Mouse (Mus musculus) urinary bladder, adult 2 months (tissue): ENCODE measurements around the gene Slc23a4. TPM values are rescaled to one million over a fixed set of nuclear protein-coding genes. Genes with fewer than 3 reads are reported as not detected.

ENCODE experiments used
- DNase-seq: peaks from one replicate; pipeline ENCODE4 v3.0.0; 2022; ENCODE audit warnings: low spot score
- polyA plus RNA-seq: library from polyadenylated mRNA; depleted of rRNA; stranded (reverse); fragments of >200 nt; gene quantifications from 2 replicates; pipeline ENCODE4 v1.2.3, GENCODE M21; 2012; rRNA removed

The Slc23a4 gene
- polyA plus RNA-seq, result 0.66 and 1.5 TPM in 2 replicates

GRCm38 (mm10) chr6:34988081-34988761, at the start of gene Slc23a4:
Slc23a4 (minus strand) TSS chr6:34988404.
- no peak for DNase-seq

DNA sequence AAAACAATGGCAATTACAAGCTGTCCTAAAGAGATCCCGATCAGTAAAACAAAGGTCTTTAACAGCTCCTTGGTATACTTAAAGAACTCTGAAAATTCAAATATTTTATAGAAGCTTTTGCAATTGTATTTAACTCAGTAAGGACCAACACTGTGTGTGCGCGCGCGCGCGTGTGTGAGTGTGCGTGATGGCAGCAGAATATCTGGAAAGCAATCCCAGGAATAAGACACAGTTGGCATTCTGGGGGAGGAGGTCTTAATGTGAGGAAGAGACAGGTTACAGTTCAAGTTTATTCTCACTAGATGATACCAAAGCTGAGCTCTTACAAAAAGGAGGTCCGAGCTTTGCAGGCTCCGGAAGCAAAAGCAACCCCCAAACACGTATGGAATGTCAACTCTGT, 45.1 kb upstream of the Slc23a4 start:
- no peak for DNase-seq

DNA sequence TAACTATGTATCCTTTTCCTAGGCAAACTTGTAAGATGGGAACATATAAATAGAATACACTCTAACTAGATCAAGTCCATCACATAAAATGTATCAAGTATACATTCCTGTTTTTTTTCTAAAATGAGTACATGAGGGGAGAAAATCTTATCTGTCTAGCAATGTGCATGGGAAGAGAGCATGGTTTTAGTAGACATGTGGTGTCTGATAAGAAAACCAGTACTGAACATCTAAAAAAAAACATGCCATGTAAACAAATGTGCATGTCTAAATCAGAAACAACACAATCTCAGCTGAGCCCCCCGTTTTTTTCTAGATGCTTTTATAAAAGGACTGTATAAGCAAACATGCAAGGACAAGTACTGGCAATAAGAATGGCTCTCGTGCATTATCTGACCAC, 44.5 kb upstream of the Slc23a4 start:
- no peak for DNase-seq

- no peak for DNase-seq
Measured at GRCm38 (mm10) chr6:35030811-35031210, 42.6 kb upstream of the Slc23a4 start.

GRCm38 (mm10) chr6:35030226-35030625, 42.0 kb upstream of the Slc23a4 start:
- DNase-seq, result no peak

DNA sequence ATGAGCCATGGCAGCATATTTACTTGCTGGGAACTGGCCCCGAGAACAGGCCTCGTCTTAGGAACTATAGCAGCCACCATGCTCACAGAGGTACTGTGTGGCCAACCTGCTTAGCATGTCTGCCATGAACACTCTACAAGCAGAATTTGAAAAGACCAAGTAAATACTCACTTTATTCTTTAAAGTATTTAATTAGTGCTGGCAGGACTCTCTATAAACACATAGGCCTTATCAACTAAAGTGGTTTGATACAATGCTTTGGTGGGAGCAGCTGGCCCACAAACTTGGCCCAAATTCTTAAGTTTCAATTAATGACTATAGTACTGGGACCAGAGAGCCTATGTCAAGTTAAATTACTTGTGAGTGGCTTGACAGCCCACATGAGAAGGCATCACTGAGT, 39.8 kb upstream of the Slc23a4 start:
- no peak for DNase-seq

DNA sequence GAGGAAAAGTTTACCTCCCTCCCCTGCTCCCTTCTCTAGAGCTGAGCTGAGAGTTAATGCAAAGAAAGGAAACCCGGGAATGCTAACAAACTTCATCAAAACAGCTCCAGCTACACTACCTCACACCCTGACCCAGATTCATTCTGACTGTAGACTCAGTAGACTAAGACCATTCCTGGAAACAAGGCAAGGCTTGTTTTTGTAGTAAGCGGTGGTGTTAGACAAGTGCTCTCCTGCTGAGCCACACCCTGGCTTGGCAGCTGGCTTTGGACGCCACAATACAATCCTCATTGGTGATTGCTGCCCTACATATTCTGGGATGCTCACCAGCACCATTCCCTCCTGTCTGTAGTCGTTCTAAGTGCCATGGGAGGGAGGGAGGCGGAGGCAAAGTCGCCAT, 39.1 kb upstream of the Slc23a4 start:
- no peak for DNase-seq

- DNase-seq, result no peak
Measured at GRCm38 (mm10) chr6:35016624-35017023, 28.4 kb upstream of the Slc23a4 start.

DNA sequence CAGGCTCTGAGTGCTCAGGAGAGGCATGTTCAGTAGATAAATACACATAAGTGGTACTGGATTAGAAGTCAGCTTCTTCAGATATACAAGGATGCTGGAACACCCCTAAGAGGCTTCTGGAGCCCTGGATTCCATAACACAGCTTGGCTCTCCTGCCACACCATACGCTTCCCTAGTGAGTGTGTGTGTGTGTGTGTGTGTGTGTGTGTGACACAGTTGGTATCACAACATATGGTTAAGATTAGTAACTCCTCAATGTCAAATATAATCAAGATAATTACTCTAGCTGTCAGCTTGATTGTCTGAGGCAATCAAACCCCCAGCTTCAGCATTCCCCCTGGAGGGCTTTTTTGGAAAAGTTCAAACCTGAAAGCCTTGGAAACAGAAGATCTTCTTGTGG, 23.7 kb upstream of the Slc23a4 start:
- DNase-seq, result no peak

- DNase-seq, result no peak
Measured at GRCm38 (mm10) chr6:35010705-35011104, 22.5 kb upstream of the Slc23a4 start.

DNA sequence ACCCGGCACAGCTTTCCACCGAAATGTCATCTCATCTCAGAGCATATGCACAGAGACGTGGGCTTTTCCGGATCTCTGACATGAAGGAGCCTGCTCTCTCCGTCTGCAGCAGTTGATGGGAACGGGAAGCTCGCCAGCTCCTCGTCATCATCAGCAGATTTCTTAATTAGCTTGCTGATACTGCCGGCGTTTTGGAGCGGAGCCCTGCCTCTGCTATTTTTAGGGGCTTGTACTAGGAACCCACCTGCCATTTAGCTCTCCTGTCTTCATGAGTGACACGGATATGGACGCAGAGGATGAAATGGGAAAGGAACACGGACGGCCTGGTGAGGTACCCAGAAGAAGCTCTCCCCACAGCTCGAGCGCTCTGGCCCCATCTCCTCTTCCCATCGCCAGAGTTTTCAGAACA, 14.1 kb upstream of the Slc23a4 start:
- no peak for DNase-seq

- no peak for DNase-seq
Measured at GRCm38 (mm10) chr6:34999101-34999500, 10.9 kb upstream of the Slc23a4 start.

GRCm38 (mm10) chr6:34996496-34996895, 8.3 kb upstream of the Slc23a4 start:
- no peak for DNase-seq

- DNase-seq, result peak; percentile 68
Measured at GRCm38 (mm10) chr6:34995265-34995681, 7.1 kb upstream of the Slc23a4 start.

DNA sequence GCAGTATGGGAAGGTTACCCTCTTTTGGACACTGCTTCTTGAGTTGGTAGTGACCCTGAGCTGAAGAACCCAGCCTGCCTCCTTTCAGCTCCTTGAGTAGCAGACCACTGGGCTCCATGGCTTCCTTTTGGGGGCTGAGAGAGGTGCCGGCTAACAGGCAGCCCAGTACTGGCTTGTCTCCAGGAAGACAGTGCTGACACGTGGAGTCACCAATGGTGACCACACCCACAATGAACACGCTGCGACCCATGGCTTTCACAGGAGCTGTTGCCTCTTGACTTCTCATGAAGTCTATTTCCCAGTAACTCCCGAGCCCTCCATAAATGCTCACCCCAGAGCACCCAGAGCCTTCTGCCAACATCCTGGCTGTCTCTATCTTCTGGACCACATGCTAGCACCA, 6.5 kb upstream of the Slc23a4 start:
- DNase-seq, result no peak

DNA sequence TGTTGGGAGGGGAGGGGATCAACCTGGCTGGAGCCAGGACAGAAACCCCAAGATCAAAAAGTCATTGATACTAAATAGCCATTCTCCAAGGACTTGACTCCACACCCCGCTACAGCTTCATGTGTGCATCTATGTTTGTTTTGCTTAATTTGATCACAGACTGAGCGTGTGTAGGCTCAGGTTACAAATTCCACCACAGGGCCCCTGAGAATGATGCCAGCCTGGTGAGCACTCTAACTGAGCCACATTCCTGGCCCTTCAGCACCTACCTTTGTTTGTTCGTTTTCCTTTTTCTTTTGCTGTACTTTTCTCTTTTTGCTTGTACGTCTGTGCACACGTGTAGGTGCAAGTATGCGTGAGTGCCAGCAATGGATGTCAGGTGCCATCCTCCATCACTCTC, 1.1 kb upstream of the Slc23a4 start:
- DNase-seq, result no peak

DNA sequence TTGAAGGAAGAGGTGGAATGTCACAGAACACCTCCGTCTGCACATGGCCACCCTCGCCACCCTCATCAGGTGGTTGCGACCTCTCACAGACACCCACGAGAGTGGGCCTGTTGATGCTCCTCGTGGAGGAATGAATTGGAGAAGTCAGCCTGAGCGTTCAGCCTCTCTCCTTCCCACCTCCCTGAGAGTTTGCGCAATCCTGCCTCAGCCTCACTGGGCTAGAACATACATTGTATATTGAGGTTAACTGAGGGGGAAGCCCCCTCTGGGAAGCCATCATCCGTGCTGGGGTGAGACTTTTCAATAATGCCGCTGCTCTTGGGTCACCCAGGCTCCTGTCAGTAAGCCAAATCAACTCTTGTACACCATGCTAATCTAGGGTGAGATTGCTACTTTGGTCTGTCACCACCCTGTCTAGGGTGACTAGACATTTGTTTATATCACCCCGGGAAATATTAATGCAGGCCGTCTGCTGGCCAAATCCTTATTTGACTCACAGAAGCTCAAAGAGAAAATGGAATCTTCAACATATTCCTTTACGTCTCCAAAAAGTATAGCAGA, 1.0 kb downstream of the Slc23a4 start:
- no peak for DNase-seq

GRCm38 (mm10) chr6:34980661-34981060, 7.5 kb downstream of the Slc23a4 start:
- no peak for DNase-seq

DNA sequence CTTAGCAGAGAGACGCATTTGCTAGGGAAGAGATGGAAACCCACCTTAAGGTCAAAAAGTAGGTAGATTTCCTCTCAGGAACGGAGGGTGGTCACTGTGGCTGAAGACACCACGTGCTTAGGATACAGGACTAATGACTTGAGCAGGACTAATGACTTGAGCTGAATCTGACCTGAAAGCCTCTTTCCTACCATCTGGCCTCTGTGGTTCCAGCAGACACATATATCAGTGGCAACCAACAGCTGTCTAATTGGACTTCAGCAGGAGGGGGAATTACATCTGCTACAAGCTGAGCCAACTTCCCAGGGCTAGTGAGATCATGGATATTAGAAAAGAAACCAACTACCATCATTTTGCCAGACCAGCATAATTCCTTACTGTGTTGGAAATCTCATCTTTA, 8.9 kb downstream of the Slc23a4 start:
- DNase-seq, result no peak

DNA sequence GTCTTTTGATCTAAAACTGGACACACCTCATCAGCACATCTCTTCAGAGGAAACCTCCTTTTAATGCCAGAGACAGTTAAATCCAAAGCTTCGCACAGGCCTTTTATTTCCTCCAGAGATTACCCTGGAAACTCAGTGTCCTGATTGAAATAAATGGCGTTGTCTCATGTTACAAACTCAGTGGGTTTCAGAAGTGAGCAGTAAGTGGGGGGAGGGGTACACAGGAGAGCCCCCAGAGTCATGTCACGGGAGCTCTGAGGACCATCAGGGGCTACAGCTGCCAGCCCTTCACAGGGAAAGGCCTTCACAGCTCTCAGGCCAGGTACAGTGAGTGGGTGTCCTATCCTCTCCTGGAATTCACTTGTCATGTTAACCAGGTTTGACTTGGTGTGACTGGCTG, 17.0 kb downstream of the Slc23a4 start:
- no peak for DNase-seq

DNA sequence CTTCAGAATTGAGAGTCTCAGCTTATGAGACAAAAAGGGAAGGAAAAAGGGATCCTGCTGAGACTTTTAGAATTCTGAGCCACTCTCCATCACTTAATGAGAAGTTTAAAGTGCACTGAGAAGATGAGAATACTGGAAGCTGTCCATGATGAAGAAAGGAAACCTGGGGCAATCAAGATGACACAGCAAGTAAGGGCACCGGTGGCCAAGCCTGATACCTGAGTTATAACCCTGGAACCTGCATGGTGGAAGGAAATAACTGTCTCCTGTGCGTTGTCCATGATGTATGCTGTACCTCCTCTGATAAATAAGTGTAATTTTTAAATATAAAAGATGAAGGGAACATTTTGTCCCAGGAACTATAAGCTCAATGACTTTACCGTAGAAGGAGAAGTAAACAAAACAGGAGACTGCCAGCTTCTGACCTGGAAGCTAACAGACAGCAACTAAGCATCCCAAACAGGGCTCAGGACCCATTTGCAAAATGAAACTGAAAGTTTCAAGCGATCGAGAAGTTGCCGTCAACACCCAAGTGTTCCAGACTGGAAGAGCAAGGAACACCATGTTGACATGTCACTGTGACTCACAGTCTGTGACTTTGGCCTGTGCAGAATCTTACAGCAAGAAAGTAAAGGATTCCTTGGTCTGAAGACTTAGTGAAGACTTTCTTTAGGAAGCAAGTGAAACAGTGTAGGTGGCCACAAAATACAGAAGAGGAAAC, 22.2 kb downstream of the Slc23a4 start:
- DNase-seq, result no peak

- DNase-seq, result no peak
Measured at GRCm38 (mm10) chr6:34964550-34964949, 23.7 kb downstream of the Slc23a4 start.

- DNase-seq, result no peak
Measured at GRCm38 (mm10) chr6:34959131-34959530, 29.1 kb downstream of the Slc23a4 start.
